Mouse (Mus musculus): Measurements from ENCODE around the gene Tiam1.

The Tiam1 gene

DNA sequence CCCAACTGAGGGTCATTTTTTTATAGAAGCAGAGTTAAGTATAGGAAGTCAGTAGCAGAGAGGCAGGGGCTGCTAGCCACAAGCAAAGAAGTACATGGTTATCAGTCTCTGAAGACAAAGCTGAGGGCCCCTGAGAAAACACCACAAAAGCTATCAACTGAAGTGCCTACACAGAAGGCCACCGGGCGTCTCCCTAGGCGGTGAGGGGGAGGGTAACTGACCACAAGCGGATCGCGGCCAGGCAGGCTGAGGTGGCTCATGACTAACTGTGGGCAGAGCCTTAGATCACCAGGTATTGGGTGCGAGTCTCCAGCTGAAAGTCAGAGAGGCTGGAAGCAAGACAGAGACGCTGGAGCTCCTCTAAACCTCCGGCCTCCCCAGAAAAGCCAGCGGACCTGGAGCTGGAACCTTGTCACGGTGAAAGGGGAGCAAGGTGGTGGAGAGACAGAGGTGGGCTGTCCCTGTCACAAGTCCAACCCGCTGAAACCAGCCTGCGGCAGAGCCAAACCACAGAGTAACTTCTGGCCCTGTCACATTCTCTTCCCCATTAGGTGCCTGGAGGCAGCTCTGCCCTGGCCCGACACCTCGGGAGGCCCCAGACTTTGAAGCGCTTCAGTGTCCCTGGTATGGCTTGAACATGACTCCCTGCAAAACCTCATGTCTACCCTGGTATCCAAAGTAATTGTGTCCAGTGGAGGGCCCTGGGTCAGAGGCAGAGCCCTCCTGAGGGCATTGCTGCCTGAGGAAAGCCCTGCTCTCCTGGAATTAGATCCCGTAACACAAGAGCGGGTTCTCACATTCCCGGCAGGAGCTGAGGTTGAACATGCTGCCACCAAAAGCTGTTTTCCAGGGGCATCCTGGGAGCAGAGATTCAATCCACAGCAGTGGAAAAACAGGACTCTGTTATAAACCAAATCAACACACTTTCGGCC is 271.3 kb downstream of the Tiam1 start:
- no peak for DNase-seq

DNA sequence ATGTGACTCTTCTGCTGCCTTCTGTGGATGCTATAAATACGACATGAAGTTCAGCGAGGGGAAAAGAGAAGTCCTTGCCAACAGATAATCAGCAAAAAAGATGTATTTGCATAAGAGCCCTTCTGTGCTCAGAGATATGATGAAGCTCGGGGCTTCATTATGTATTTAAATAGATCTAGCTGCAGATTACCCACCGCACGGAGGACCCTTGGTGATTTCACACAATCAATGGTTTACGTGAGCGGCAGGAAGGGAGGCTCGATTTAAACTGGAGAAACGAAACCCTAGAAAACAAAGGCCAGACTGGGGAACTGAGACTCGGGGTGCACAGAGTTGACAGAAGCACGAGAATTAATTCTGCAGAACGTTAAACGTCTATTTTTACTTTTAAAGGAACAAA is 272.2 kb downstream of the Tiam1 start:
- DNase-seq: no peak

DNA sequence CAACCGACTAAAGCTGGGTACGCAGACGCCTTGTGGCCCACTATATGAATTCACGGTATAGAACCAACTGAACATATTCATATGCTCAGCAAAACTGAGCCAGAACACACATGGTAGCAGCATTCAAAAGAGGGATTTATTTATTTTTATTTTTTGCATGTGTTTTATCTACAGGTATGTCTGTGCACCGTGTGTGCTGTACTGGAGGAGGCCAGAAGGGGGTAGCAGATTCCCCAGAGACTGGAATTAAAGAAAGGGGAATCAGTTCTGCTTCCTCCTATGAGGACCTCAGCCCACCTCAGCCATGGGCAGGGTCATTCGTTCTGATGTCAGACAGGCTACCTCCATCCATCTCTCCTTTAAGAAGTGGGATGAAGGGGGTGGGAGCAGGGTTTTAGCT is 273.5 kb downstream of the Tiam1 start:
- DNase-seq: no peak

DNA sequence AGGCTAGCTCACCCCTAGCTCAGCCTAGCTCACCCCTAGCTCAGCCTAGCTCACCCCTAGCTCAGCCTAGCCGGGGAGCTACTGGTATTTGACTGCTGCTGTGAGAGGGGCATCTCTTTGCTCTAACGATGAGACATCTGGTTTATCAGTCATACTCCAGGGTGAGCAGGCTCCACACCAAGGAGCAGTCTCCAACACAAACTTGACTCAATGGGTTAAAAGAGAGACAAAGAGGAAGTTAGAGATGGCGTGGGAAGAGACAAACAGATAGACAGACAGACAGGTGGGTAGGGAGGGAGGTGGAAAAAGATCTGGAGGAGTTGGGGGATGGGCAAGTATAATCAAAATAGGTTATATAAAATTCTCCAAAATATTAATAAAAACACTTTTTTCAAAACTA is 275.1 kb downstream of the Tiam1 start:
- DNase-seq: no peak

DNA sequence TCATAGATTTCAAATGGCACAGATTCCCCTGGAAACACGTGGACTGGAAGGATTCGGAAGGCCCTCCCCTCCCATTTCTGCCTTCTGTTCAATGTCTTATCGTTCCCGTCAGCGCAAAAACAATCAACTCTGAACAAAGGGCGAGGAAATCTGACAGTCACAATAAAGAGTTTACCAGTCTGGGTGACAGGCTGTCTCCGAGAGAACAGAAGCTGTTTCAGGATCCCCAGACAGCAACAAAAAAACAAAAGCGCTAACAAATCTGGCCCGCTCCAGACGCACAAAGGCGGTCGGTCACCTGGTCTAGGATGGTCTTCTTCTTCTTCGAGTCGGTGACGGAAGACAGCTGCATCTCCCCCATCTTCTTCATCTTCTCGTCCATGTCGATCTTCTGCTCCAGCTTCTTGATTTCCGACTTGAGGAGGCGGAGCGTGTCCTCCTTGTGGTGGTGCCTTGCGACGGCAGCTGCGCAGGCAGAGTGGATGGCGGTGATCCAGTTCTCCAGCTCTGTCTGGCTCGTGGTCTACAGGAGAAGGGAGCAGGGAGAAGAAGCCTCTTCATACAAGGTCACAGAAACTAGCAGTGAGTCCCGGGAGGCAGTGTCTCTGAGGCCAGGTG is 276.2 kb downstream of the Tiam1 start:
- DNase-seq: no peak

DNA sequence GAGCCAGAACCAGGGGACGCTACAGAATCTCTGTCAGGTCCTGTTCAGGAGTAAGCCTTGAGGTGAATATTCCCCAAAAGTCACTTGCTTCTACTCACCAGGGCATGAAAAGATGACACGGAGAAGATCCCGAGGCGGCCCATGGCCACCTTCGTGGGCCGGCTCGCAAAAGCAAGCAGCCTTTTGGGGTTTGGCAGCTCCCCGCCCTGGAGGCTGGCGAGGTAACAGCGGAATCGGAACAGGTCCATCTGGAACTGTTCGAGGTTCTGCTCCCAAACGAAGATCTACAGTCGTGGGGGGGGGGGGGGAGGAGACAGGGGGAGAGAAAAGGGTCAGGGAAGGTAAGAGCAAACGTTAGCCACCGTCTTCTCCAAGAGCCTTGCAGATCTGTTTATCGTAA is 278.4 kb downstream of the Tiam1 start:
- no peak for DNase-seq

DNA sequence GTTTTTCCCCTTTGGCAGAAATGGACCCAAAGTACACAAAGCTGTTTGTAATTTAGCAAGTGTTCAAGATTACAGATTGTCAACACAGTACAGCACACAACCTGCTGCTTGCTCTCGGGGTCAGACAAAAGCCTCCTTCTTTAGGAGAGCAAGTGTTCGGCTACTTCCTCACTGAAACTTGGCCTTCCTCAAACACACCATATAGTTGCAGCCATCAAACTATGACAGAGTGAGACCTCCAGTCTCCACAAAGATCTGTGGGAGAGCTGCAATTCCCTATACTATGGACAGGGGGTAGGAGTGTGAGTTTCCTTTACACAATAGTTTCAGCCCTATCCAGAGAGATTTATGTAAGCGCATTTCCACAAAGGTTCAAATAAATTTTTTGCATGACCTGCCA is 278.9 kb downstream of the Tiam1 start:
- DNase-seq: no peak

DNA sequence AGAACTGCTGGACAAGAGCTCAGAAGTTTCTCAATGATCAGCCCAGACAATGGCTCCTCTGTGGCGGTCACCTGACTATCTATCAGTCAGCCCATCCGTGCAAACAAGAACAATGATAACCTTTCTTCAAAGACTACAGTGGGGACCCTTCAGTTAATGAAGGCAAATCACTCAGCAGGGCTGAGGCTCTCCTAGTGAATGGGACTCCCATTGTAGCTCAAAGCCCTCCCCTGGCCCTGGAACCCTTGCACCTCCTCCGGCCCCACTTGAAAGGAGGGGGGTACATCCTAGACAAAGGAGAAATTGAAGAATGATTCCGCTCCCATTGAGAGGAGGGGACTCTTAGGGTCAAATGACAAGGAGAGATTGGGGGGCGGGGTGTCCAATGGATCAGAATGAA is 280.3 kb downstream of the Tiam1 start:
- DNase-seq: no peak

DNA sequence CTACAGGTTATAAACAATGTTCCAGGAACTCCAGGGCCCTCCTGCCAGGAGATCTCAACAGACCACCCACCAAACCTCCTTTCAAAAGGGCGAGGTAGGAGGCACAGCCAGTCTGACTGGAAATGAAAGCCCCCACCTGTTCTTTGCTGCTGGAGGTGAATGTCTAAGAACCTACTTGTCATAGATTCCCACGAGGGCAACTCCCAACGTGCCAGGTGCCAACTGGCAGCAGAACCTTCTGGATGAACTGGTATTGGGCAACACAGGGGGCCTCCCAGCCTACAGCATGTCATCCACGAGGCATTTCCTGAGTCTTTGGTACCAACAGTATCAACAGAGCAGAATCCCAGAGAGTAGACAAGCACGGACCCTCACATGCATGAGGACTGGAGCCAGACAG is 282.0 kb downstream of the Tiam1 start:
- no peak for DNase-seq

DNA sequence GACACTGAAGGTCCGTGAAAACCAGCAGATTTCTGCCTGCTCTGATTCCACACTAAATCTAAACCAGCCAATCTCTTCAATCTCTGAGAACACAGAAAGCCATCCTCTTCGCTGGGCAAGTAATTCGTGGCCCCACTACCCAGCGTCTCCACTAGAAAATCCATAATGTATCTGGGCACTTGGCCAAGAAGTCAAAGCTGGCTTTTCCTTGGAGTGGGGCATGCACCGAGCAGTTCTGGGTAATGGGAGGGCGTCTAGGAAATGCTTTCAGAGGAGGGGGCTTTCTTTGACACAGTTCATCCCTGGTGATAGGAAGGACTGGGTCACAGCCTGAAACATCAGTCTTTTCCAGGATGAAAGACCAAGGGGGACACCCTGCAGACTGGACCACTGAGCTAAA is 282.9 kb downstream of the Tiam1 start:
- no peak for DNase-seq

DNA sequence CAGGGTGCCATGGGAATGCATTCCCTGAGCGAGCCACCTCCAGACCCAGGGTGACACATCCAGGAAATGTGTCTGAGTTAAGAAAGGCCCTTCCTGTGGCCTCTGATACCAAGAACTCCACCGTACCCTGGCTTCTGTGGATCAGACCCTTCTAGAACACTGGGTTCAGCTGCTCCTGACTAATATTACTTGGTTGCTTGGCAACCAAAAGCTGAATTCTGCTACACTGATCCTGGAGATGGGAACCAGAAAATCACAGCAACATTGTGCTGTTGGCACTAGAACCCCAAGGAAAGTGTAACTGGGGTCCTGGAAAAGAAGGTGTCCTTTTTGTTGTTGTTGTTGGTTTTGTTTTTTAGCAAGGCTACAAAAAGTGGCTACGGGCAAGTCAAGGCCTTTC is 285.9 kb downstream of the Tiam1 start:
- DNase-seq: no peak

DNA sequence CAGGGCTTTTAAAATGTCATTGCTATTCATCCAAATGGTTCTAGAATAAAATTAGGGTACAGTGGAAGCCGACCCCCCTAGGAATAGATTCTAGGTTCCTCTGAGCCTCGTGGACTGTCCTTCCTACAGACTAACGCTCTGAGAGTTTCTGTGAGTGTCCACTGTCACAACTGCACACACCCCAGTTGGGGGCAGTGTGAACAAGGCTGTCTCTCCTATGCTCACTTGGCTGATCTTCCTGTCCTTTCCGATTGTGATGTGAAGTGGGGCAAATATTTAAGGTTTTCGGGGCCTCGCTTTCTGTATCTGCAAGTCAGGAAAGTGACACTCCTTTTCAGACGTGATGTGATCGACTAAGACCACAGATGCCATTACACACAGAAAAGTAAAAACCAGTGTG is 288.8 kb downstream of the Tiam1 start:
- DNase-seq: no peak

DNA sequence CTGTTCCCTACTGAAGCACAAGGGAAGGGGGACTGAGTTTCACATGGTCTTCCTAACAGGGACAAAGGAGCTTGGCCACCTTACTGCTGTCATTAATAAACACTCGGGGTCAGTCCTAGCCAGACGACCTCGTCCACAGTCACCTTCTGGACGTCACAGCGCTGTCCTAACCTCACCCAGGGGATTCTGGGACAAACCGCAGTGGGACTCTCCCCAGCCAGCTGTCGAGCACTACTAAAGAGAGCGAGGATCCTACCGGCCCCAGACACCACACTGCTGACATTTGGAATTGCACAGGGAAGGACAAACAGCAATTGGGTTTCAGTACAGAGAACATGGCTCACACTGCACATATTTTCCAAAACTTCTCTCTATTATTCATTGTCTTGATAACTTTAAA is 292.2 kb downstream of the Tiam1 start:
- DNase-seq: no peak

DNA sequence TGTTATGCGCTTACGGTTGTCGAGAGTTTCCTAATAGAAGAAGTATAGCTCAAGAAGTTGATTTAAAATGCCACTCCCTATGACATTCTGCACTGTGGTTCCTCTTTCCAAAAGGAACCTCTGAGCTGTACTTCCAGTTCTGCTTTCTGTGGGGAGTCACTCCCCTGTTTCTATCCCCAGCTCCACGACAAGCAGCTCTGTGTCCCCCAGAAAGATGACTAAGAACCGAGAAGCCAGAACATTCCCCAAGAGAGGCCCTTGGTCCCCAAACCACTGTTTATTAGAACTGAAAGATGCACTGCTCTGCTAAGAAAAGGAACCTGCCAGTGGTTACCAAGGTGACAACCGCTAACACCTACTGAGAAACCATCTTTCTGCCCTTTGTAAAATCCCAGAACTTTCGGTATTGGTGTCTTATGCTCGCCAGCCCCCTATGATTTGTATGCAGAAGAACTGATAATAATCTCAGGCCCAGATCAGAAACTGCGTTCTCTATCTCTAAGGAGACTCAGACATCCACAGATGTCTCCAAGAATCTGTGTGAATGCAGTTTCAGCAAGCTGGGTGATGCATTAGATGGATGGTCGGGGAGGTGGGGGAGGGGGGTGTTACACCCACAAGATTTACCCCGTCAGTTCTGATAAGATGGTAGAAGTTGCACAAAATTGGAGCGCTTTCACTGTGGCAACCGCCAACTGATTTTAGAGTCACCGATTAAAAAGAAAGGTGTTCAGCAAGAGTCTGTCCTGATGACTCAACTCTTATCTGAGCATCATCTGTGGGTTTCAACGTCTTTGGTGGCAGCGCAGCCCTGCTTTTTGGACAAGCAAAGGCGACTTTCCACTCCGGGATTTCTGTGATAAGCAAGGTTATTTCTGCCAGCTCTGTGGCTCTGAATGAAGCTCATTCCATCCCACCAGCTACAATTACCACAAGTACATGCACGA is 294.6 kb downstream of the Tiam1 start:
- no peak for DNase-seq

DNA sequence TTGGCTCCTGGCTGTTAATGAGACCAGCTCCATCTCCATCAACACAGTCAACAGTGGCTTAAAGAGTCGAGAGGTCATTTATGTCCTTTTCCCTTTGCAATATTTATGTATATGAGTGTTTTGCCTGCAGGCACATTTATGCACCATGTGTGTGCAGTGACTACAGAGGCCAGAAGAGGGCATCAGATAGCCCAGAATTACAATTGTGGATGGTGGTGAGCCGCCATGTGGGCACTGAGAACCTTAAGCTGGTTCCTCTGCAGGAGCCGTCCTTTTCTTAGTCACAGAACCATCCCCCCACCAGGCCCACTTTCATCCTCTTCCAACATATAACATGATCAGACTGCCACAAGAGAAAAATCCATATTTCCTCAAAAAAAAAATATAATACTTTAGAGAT is 295.4 kb downstream of the Tiam1 start:
- DNase-seq: no peak

DNA sequence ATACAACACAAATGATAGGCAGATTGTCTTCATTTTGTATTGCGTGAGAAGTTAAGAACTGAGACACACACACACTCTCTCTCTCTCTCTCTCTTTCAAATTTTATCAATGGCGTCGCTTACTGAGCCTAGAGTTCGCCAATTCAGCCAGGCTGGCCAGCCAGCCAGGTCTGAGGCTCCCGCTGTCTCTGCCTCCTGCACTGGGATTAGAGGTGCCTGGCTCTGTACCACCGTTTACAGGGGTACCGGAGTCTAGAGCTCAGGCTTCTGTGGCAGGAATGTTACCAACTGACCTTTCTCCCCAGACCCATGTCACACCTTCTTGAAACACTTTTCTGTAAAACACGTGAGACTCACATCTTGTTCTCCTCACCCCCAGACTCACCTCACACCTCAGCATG is 298.1 kb downstream of the Tiam1 start:
- no peak for DNase-seq

DNA sequence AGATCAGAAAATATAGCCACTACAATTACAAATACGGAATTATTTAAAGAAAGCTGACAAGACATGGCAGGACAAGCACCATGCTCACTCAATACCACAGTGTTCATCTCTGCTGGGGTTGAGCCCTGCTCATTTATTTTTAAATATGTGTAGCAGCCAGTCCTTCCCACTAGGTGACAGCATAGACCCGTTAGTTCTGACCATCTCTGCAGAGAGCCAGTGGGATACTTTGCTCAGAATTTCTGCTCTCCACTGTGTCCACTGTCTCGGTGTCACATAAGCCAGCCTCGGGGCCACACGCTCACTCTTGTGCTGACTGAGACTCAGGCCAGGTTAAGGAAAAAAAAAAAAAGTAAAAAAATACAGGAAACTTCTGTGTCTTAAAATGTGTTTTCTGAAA is 299.0 kb downstream of the Tiam1 start:
- peak in 1 of 2 experiments; percentile 57 for DNase-seq

DNA sequence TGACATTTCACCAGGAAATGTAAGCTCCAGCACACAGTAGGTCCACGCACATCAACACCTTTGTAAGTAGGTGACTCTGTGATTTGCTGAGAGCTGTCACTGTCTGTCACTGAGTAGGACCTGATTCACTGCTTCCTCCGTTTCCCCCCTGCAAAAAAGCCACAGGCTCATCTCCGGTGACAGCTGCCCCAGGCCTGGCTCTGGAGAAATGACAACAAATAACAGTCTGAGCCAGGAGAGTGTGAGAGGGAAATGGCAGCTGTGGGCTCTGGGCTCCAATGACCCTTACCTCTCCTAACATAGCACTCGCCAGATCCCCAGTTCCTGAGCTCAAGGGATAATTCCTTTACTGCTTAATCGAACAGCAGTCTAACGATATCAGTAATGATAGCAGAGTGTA is 301.7 kb downstream of the Tiam1 start:
- DNase-seq: no peak

DNA sequence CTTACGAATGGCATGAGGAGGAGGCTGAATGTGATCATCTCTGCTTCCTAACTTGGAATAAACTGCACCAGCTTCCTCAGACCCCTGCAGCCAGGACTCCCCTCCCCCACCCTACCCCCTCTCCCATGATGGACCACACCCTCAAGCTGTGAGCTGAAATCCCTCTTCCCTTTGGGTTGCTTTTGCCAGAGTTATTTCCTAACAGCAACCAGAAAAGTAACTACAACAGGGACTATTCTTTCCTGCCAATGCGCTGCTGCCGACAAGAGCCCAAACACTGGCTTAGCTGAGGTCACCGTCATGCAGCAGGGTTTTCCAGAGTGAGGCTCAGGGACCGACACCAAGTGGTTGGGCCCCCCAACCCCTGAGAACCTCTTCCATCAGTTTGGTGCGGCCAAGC is 303.2 kb downstream of the Tiam1 start:
- DNase-seq: no peak

DNA sequence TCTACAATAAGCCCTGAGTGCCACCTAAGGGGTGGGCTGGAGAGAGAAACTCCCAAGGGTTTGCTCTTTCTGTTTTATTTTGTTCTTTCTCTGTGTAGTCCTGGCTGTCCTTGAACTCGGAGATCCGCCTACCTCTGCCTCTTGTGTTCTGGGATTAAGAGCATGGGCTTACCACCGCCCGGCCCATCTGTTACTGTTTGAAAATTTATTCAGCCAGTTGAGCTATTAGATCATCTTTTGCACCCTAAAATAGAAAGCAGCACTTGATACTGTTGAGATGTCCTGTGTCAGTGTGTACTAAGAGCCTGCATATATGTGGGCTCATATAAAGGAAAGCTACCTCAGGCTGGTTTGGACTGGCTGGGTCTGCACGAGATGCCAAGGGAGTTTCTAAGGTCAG is 303.7 kb downstream of the Tiam1 start:
- DNase-seq: no peak

DNA sequence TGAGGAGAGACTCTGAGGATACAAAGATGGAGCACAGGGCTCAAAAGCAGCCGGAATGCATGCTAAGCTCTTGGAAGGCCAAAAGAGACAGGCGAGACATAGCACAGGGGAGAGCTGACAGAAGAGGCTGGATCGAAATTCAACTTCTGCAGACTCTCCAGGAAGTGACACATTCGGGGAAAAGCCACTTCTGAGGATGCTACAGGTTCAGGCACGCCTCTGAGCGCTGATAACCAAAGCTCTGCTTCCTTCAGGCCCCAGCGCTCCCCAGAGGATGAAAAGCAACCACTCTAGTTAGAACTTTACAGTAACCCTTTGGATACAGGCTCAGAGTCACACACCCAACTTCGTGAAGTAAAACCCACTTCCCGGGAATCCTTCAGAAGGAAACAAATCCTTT is 306.5 kb downstream of the Tiam1 start:
- DNase-seq: no peak

DNA sequence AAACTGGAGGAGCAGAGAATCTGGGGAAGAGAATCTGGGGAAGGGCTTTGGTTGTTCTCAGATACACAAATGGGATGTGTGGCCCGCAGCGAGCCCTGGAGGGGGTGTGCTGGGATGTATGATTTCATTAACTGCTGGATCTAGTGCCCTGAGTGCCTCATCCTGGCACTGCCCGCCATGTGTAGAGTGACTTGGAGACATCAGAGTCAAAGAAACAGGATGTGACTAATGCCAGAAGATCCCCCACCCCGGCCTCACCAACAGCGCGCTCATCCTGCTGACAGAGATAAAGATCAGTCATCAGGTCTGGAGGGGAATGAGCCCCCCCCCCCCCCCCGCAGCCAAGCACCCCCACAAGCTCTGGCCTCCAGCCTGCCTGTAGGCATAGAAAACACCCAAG is 308.0 kb downstream of the Tiam1 start:
- DNase-seq: no peak

DNA sequence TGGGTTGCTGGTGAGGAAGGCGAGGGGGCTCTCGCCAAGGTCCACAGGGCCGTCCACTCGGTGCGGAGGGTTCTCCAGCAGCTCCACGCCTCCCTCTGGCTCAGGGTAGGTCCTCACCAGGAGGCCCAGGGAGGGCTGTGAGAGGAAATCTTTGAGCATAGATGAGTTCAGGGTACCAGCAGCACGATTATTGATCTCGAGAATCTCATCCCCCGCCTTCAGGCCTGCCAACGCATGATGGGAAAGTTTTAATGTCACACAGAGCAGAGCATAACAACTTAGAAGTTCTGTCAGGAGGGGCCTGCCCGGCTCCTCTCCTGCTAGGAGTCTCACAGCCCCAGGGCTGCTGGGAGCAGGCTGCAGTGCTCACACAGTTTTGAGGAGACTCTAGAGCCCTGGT is 310.6 kb downstream of the Tiam1 start:
- no peak for DNase-seq

DNA sequence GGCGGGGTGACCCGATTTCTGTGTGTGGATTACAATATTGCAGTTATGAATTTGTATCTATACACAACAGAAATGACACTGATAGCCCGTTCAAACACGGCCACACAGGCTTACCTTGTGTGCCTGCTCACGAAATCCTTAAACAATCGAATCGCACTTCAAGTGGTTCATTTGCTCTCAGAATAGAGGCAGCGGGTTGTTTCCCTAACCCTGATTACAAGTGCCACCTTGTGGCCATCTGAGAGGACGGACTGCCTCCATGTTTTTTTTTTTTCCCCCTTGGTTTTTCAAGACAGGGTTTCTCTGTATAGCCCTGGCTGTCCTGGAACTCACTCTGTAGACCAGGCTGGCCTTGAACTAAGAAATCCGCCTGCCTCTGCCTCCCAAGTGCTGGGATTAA is 312.4 kb downstream of the Tiam1 start:
- DNase-seq: peak; percentile 55 to 68

Data from kidney, postnatal 25 days (tissue).